Mouse (Mus musculus) embryonic facial prominence, embryonic 13.5 days (tissue): ENCODE results near the gene Cpa4. TPM values are rescaled to one million over a fixed set of nuclear protein-coding genes. Genes with fewer than 3 reads are reported as not detected.

ENCODE experiments used
- polyA plus RNA-seq: library from polyadenylated mRNA; unstranded; fragments of >200 nt; fragmentation: Nextera tagmentation; extraction: Ambion mirVana; gene quantifications from 2 replicates; pipeline ENCODE4 v1.2.1, GENCODE M21; 2015

The Cpa4 gene
- polyA plus RNA-seq, 1 experiment from 2014 or later = 1.4 TPM

Other genes starting within 250 kb of the Cpa4 start
- 64.5 and 74.0 TPM in 2 replicates for gene Zc3hc1, start 177.3 kb upstream of the Cpa4 start, polyA plus RNA-seq
- 22.3 and 26.3 TPM in 2 replicates for gene Klhdc10, start 166.5 kb upstream of the Cpa4 start, polyA plus RNA-seq
- 30.4 and 35.4 TPM in 2 replicates for gene Tmem209, start 58.6 kb upstream of the Cpa4 start, polyA plus RNA-seq
- 0.23 TPM in 1 of 2 replicates, not detected in the other for gene Ssmem1, start 58.5 kb upstream of the Cpa4 start, polyA plus RNA-seq
- 6.3 and 6.4 TPM in 2 replicates for gene Cpa2, start 26.8 kb upstream of the Cpa4 start, polyA plus RNA-seq
- 0.12 and 0.28 TPM in 2 replicates for gene Cpa5, start 42.6 kb downstream of the Cpa4 start, polyA plus RNA-seq
- 0.34 and 0.87 TPM in 2 replicates for gene Cpa1, start 70.8 kb downstream of the Cpa4 start, polyA plus RNA-seq
- gene Cep41, start 125.4 kb downstream of the Cpa4 start, polyA plus RNA-seq = 23.4 and 23.9 TPM in 2 replicates
- 874 and 912 TPM in 2 replicates for gene Mest, start 155.2 kb downstream of the Cpa4 start, polyA plus RNA-seq